Mouse (Mus musculus) heart, adult 11 months (tissue): ENCODE measurements around the gene Bcap31.
"Not testable (repeated sequence)": the region's sequence is repeated elsewhere in the genome, so short reads cannot be mapped to it uniquely, and the experiment has no call there.

Experiments used
- DNase-seq: peaks from one replicate; pipeline ENCODE4 v3.0.0; 2022

Gene Bcap31

DNA sequence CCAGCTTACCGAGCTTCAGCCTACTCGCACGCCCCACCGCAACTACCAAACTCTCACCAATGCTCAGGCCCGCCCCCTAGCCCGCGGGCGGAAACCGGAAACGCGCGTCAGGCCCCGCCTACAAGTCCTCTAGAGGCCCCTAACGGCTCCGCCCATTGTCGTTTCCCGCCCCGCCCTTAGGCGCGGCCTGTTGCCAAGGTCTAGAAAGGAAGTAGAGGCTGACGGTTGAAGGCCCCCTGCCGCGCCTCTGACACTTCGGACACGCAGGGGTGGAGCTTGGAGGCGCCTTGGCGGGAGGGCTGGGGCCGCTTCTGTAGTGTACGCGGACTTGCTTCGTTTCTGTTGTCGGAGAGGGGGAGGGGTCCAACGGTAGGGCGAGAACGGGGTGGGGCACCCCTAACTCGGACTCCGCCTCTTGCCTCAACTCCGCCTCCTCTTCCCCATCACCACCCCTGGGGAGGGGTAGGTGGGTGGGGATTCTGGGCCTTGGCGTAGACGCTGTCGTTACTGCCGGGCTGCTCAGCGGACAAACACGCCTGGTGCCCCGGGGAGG, at the start of gene Bcap31, which contains the start of gene Abcd1:
Gene Bcap31, minus strand, starts transcription at position 67 of the 553 bp plus-strand sequence.
Gene Abcd1, plus strand, starts transcription at position 489 of the 553 bp plus-strand sequence.
- peak; percentile 100 for DNase-seq

DNA sequence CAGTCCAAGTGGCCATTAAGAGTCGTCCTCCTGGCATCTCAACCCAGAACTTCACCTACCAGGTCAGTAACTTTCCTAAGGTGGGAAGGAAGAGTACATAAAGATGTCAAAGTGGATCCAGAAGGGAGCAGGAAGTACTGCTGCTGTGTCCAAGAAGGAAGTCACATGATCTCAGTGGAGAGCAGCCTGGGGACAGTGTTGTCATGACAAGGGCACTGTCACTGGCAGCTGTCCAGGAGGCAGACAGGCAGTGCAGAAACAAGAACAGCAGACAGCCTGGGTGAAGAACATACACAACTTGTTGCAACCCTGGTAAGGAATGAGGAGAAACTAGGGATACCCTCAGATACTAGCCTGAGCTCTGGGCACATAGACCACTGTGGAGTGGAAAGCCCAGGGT, 49.3 kb upstream of the Bcap31 start:
- peak; percentile 98 for DNase-seq

DNA sequence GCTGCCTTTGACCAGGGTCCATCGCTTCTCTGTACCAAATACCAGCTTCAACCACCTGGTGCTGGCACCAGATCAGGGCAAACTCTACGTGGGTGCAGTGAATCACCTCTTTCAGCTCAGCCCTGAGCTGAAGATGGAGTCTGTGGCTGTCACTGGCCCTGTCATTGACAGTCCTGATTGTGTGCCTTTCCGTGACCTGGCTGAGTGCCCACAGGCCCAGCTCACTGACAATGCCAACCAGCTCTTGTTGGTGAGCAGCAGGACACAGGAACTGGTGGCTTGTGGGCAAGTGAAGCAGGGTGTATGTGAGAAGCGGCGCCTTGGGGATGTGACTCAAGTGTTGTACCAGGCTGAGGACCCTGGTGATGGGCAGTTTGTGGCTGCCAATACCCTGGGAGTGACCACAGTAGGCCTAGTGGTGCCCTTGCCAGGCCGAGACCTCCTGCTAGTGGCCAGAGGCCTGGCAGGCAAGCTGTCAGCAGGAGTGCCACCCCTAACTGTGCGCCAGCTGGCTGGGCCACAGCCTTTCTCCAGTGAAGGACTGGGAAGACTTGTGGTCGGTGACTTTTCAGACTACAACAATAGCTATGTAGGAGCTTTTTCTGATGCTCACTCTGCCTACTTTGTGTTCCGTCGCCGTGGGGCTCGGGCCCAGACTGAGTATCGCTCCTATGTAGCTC, 42.8 kb upstream of the Bcap31 start:
- no peak for DNase-seq

DNA sequence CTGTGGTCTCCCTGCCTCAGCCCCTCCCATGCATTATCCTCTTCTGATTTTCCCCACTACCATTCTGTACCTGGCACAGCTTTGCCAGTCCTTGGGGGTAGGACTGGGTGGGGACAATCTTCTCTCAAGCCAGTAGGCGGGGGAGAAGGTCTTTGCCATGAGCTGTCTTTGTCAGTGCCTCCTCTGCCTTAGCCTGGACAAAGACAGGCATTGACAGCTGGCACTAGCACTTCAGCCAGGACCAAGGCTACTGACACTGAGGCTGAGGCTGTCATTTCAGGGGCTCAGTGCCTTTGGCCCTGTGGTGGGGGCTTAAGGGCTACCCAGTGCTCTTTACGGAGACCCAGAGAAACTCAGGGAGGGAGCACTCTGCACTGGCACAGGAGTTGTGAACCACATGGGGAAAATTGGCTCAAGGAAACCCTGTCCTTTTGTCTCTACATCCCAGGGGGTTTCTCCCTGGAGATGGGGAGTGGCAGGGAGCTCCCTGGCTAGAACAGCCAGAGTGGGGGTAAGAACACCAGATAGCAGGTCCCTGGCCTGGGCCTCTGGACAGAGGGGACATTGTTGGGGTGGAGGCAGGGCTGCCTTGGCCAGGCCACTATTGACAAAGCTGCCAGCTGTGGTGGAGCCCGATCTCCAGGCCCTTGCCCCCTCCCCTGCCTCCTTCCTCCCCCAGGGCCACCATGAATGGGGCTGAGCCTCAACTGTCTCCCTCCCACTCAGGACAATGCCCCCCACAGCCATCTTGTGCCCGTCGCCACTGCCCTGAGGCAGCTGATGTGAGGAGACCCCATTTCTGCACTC, 40.6 kb upstream of the Bcap31 start, which contains the start of gene Plxnb3:
Gene Plxnb3, plus strand, starts transcription at position 757 of the 807 bp plus-strand sequence.
- DNase-seq: no peak

DNA sequence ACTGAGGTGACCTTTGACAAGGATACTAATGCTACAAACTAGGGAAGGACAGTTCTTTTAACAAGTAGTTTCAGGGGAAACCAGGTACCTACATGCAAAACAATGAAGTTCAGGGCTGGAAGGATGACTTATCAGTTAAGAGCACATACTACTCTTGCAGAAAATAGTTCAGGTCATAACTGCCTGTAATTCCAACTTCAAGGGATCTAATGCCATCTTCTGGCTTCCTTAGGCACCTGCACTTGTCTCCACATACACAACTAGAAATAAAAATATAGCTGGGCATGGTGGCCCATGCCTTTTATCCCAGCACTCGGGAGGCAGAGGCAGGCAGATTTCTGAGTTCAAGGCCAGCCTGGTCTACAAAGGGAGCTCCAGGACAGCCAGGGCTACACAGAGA, 33.0 kb upstream of the Bcap31 start:
- DNase-seq: no peak

DNA sequence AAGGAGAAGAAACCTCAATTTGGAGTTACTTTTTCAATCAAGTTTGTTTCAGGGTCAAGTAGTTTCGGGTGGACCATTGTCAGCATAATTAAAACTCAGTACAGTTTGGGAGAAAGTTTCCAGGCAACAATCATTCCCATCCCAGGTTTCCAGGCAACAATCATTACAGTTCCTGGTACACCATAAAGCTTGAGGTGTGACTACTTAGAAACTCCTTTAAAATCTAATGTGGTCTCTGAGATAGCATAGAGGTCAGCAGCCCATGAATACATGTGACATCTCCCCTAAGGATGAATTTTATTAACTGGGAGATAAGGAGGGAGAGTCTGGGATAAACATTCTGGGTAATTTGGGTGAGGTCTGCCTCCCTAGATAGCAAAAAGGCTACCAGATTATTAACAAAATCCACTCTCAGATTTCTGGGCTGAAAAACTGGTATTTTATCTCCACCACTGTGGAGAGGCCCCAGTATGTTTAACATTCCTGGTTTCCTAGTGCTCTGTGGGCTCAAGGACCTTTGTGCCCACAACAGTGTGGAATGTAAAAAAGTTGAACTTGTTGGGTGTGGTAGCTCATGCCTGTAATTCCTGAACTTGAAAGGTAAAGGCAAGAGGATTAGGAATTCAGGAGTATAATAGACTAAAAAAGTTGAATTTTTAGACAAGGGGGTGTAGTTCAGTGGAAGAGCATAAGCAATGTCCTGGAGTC, 29.0 kb upstream of the Bcap31 start:
- no peak for DNase-seq

DNA sequence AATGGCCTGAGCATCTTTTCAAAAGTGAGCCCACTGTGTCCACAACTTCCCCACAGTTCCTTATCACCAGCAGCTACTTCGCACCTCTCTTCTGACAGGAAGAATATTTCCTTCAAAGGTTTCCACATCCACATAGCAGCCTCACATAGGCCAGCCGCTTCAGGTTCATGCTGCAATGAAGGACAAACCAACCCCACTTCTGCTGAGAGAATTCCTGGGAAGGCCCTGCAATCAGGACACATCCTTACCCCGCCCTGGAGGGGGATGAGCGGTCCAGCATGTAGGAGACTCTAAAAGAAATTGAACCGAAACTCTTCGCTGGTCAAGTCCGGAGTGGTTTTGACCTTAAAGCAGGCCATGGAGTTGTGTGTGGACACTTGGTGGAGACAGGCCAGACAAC, 23.9 kb upstream of the Bcap31 start:
- not testable (repeated sequence) for DNase-seq

DNA sequence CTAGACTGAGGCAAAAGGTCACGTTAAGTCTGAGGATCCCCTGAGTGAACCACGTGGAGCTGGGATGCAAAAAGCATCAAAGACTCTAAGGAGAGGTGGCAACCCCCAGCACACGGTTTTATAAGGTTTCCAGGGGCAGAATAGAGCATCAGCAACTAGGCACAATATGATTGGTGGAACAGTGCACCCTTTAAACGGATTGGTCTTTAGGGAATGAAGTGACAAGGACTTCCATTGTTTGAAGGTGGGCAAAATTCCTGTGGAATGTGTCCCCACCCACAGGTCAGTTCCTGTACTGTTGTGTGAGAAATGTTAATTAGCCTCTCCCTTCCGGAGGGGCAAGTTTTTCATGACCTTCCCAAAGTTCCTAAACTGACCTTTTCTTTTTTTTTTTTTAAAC, 23.2 kb upstream of the Bcap31 start:
- no peak for DNase-seq

DNA sequence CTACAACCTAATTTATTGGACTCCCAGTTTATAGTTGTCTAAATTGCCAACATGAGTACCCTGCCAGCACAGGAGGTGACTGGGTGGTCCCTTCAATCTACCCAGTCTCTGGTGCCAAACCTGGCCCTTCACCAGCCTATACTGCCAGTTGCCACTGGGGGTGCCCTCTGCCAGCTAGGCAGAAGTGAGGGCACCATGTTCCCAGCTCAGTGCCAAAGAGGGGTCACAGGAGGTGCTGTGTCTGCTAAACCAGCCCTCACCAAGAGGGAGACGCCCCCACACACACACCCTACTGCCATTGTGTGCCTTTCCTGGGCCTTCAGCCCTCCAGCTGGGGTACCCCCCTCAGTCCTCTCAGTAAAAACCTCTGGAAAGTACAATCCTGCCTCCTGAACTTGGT, 22.2 kb upstream of the Bcap31 start:
- DNase-seq: no peak

DNA sequence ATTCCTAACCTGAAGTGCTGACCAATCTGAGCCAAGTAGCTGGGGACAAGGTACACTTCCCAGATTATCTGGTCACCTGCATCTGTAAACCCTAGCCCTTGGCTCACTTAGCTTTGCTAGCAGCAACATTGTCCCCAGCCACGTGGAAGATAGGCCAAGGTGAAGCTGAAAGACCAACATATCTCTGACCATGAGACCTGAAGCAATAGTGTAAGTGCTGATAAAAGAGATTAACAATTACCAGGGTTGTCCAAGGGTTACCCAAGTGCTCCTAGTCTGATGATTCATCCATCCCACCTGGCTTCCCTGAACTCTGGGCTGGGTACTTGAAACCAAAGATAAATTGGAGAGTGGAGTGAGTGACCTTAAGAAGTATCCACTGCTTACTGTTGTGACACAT, 14.9 kb upstream of the Bcap31 start:
- DNase-seq: no peak

DNA sequence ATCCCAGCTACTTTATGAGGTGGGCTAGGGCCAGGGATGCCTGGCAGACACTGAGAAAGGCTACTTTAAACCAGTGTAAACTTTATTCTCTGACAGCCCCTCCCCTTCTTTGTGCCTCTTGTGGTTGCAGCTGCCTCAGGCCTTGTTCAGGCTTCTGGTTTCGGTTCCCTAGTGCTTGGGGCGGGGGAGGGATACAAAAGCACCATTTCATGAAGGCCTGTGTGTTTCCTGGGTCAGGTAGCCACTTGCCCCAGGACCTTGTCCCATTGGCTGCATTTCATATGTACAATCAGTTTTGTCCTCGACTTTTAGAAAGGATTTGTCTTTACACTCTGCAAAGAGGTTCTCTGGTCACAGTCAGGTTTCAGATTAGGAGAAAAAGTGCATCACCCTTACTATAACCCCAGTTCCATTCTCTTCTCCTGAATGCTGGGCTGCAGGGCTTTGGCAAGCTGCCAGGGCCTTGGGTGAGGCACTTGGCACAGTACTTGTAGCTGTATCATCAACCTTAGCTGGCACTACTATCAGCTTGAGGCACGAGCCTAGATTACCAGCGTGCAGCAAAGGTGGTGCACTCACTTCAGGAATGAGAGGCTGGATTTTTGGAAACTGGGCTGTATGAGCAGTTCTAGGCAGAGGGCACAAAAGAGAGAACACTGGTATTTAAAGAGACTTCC, 2.8 kb upstream of the Bcap31 start:
- peak; percentile 93 for DNase-seq

DNA sequence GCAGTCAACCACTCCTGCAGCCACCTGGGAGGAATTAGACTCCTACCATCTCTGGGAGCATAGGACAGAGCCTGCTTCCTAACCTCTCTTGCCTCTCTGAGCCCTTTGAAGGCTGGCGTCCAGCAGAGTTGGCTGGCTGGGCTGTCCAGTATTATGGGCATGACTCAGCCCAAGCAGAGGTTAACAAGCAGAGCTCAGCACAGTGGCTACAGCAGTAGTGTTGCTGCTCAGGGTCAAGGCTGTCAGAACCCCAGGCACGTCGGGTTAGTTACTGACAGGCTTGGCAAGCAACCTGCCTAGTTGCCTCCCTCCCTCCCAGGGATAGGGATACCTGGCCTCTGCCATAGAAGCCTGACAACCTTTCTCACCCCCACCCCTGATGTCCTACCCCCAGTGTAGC, 2.3 kb upstream of the Bcap31 start:
- DNase-seq: peak; percentile 91

DNA sequence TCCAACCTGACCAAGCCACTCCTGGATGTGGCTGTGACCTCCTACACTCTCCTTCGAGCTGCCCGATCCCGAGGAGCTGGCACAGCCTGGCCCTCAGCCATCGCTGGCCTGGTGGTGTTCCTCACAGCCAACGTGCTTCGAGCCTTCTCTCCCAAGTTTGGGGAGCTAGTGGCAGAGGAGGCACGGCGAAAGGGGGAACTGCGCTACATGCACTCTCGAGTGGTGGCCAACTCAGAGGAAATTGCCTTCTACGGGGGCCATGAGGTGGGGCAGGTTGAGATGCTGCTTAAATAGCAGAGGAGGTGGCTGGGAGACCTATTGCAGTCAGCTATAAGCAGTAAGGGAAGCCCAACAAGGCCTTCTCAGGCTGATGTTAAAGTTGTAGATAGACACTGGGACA, 1.7 kb upstream of the Bcap31 start:
- peak; percentile 90 for DNase-seq

DNA sequence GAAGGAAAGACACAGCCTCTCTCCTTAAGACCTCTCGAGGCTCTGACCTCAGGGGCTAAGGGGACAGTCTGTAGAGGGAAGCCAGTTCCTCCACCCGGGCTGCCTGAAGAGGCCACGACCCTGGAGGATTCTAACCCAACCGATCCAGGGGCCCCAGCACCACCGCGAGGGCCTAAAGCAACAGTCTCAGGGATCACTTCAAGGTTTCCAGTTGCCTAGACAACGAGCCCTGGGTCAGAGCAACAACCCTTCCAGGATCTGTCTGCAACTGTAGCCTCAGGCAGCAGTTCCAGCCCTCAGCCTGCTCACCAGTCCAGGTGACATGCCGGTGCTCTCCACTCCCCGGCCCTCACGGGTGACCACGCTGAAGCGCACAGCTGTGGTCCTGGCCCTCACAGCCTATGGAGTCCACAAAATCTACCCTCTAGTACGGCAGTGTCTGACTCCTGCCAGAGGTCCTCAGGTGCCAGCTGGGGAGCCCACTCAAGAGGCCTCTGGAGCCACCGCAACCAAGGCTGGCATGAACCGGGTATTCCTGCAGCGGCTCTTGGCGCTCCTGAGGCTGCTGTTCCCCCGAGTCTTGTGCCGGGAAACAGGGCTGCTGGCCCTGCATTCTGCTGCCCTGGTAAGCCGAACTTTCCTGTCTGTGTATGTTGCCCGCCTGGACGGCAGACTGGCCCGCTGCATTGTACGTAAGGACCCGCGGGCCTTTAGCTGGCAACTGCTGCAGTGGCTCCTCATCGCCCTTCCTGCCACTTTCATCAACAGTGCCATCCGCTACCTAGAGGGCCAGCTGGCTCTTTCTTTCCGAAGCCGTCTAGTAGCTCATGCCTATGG, 952 bp upstream of the Bcap31 start:
- no peak for DNase-seq

DNA sequence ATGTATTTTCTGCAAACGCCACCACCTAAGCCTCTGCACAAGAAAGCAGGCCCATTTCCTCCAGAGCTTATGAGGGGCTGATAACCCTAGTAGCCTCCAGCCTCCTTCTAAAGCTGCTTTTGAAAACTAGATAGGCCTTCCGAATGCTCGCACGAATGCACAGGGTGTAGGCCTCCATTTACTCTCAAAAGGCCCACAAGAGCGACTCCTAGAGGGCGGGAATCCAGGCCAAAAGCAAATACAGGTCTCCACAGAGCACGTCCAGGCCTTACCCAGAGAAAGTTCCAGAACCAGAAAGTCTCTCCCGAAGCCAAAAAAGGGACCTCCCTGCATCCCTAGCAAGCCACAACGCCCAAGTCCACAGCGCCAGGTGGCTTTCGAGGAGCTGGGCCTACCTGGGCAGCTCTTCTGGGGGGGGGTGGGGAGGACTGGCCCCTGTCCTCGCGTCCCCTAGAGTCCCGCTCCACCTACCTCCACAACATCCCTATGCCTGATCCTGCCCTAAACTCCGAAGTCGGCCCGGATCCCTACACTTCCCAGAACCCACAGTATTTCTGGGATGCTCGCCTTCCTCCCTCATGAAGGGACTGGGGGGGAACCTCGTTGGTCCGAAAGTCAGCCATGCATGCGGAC, 383 bp downstream of the Bcap31 start:
- peak; percentile 94 for DNase-seq

DNA sequence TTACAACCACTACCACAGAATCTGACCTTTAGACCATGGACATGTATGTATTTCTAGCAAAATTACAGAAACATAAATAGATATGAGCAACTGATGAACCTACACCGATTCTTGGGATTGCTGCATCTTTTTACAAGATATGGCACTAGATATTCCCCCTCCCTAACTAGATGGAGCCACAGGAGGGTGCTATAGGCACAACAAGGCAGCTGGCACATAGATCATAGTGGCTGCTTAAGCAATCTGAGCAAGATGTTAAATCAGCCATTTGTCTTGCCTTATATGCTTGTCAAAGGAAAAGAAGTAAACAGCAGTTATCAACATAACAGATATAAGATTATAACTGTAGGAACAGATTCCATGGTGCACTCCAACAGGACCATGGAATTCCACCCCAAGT, 15.5 kb downstream of the Bcap31 start:
- peak; percentile 30 for DNase-seq

DNA sequence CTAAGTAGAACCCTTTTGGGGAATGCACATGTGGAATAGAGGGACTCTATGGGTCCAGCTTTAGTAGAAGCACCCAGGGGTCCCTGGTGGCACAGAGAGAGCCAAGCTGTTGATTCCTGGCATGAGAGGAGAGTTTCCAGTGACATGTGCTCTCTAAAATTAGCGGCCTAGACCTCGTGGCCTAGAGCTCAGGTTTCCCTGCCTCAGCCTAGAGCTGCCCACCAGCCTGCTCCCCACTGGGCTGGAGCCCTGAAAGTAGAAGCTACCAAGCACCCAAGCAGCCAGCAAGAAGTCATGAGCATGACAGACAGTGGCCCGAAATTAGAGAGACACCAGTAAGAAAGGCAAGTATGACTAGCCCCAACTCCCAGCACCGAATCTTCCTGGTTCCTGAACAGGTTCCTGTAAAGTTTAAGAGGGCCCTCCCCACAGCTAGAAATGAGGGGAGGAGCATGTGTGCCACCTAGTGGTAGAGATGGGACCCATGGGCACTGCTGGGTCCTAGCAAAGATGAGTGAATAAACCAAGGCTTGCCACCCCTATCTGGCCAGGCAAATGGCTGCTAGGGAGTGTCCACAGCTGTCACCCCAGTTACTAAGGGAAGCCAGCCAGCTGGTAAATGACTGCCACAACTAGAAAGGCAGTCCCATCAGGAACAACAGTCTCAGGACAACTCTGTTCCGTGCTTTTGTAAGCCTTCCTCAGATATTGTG, 24.9 kb downstream of the Bcap31 start:
- DNase-seq: peak; percentile 94

DNA sequence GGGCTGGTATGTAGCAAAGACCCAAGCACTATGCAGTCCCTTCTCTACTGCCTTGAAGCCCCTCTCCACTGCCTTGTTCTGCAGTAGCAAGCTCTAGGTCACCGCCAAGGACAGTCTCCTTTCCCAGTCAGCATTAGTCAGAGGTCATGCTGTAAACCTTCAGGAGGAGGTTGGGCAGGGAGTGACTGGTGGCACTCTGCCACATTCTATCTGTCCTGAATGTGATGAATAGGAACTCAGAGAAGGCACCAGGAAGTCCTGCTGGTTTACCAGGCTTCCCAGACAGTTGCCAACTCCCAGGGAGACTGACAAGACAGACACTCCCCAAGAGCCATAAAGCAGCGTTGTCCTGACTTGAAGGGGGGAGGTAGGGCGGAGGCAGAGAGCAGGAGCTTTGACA, 30.3 kb downstream of the Bcap31 start:
- DNase-seq: peak; percentile 96

DNA sequence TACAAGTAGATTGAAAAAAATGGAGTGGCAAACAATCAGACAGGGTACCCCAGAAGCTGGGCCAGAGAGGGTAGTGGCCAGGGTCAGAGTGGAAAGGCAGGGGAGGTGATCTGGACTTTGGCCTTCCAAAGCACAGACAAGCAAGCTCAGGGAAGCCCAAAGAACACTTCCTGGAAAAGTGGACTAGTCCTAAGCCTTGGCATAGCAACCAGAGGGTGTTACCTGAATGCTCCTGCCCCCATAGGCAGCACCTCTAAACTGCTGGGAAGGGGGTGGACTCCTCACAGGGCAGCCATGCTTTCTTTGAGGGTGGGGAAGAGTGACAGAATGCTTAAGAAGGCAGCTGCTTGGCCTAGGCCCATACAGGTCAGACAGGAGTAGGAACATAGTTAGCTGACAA, 31.0 kb downstream of the Bcap31 start:
- peak; percentile 65 for DNase-seq

DNA sequence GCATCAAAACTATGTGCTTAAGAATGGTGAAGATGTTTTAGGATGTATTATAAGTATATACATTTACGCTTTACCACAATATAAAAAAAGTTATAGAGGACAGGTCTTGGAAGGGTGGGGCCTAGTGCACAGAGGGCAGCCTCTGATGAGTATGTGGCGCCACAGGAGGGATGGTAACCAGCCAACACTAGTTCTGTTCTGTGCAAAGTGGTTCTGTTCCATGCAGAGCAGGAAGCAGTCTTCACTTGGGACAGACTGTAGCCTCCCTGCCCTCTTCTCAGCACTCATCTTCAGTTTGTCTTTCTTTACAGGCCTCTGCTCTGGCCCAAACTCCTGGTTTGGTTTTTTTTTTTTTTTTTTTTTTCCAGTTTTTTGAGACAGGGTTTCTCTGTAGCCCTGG, 31.8 kb downstream of the Bcap31 start:
- peak; percentile 9 for DNase-seq

DNA sequence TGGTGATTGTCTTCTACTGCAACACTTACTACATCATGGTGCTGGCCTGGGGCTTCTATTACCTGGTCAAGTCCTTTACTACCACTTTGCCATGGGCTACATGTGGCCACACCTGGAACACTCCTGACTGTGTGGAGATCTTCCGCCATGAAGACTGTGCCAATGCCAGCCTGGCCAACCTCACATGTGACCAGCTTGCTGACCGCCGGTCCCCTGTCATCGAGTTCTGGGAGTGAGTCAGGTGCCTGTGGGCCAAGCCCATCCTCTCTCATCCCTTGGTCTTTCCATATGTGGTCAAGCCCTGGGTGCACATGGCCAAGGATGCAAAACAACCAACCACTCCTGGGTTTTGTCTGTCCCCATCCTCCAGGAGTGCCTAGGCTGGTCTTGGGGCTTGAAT, 39.3 kb downstream of the Bcap31 start:
- DNase-seq: peak; percentile 84
